Mouse (Mus musculus): Measurements from ENCODE around the gene Myo1h. TPM values are rescaled to one million over a fixed set of nuclear protein-coding genes. Genes with fewer than 3 reads are reported as not detected.

The Myo1h gene
- total RNA-seq, 2 experiments from 2014 or later = 2.0 to 3.0 TPM

DNA sequence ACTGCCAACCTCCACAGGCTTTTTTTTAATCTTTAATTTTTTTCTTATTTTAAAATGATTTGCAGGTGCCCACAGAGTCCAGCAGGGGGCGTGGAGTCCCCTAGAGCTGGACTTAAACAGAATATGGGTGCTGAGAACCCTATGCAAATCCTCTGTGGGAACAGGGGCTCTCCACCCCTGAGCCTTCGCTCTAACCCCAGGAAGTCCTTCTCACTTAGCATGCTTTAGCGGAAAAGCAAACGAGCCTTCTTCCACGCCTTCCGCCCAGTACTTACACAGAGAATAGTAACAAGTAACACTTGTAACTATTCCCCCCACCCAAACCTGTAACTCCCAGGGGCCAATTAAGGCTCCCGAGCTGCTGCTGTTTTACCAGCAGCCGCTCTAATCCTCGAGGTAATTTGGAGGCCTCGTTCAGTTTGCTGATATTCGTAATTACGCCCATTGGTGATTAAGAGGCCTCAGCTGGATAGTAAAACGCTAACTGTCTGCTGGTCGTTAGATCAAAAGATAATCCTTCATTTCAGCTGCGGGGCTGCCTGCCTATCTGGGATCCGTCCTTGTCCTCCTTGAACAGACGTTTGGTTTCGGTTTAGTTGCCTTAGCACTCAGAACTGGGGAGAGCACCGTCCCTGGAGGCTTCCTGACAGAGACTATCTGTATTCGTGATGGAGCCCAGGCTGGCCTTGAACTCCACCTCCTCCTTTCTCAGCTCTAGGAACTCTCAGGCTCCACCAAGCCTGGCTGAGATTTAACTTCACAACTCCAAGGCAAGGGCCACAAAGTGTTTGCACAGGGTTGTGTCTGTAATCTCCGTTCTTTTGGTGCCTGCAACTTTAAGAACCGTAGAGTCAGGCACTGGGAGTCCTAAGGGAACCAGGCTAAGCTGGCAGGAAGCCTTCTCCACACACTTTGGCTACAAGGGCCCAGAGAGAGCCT lies 8.0 kb downstream of the Myo1h start:
- DNase-seq = no peak

DNA sequence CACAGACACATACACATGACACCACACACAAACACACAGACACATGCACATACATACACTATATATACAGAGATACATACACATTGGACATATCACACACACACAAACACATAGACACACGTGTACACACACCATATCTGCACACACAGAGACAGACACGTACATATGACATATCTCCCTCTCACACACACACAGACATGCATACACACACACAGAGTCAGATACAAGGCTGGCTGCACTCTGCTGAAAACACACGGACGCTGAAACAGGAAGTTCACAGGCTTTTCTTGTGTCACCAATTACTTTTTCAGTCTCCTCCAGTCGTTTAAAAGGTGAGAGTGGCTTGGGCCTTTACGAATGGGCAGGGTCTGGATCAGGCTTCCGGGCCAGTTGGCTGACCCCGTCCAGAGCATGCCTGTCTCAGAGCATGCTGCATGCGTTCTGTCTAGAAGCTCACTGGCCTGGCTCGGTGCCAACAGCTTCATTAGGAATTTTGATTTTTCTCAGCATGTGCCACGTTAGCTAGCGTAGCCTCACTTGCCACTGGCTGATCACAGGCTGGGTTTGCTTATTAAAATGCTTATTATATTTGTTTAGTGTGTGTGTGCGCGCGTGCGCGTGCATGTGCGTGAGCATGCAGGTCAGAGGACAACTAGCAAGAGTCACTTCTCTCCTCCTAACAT lies 9.4 kb downstream of the Myo1h start:
- DNase-seq = no peak

DNA sequence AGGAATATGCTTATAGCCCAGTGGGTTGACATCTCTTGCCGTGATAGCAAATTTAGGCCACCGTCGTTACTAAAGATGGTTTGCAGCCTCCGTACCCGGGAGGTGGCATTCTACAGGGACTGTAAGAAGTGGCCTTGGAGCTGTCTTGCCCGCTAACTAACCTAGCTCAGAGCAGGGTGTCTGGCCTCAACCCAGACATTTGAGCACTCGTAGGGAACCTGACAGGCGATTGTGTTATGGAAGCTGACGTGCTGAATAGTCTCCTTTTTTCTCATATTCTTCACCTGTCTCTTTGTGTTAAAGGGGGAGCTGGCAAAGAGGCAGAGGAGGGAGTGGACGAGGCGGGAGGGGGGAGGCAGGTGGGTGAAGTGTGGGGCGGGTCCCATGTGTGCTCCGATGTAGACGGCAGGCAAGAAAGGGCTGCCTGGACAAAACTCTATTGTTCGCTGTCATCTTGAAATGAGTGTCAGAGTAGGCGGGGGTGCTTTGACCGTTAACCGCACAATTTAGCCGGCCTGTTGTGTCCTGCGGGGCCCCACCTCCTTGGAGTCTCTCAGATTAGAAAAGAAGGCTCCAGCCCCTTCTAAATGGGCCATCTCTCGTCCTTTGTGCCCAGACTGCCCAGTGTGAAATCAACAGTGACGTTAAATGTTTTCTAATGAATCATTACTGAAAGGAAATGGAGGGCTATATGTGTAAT lies 10.3 kb downstream of the Myo1h start:
- DNase-seq = no peak

DNA sequence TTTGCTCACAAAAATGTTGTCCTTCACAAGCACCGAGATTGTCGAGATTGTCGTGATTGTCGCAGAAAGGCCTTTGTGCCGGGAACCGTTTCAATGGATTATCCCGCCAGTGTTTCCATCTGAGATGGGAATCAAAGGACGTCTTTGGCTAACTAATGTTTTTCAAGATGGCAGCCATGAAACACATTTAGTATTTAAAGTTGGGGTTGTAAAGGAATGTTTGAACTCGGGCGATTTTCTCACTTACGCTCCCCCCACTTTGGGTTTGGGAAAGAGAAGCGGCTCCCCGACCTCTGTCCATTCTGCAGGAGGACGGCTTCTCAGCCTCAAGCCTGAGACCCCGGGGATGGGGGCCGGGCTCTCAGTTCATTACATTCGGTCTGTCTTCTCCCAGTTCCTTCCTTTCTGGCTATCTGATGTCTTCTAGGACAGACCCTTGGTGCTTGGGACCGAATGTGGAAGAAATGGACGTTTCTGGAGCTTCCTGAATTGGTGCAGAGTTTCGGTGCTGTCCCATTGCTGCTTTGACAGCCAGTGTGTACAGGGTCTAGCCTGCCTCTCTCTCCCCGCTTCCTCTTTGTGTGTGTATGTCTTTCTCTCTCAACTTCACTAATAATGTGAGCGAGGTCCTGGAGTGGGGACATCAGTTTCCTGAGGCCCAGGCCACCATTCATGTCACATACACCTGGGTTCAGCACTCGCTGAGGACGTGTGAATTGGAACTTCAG lies 11.1 kb downstream of the Myo1h start:
- DNase-seq = no peak

DNA sequence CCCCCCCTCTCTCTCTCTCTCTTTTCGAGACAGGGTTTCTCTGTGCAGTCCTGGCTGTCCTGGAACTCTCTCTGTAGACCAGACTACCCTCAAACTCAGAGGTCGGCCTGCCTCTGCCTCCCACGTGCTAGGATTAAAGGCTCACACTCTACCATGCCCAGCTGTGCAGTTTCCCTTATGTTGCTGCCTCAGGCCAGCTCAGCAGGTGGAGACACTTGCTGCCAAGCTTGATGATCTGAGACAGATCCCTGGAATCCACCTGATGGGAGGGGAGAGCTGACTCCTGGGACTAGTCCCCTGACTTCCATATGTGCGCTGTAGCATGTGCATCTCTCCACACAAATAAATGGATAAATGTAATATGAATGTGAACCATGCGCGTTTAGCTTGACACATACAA lies 14.2 kb downstream of the Myo1h start:
- DNase-seq = no peak

DNA sequence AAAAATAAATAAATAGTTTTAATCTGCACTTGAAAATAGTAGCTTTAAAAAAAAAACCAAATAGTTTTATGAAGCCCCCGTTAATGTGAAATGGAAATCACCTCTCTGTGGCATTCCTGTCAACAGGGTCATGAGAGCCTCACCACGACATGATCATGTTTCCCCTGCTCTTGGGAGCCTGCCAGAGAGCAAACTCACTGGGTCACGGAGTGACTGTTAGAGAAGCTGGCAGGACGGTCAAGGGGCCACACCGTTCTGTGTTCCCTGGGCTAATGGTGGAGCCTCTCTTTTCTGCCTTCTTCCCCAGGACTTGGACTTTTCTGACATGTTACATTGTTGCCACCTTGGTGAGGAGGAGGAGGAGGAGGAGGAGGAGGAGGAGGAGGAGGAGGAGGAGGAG lies 17.5 kb downstream of the Myo1h start:
- no peak for DNase-seq

DNA sequence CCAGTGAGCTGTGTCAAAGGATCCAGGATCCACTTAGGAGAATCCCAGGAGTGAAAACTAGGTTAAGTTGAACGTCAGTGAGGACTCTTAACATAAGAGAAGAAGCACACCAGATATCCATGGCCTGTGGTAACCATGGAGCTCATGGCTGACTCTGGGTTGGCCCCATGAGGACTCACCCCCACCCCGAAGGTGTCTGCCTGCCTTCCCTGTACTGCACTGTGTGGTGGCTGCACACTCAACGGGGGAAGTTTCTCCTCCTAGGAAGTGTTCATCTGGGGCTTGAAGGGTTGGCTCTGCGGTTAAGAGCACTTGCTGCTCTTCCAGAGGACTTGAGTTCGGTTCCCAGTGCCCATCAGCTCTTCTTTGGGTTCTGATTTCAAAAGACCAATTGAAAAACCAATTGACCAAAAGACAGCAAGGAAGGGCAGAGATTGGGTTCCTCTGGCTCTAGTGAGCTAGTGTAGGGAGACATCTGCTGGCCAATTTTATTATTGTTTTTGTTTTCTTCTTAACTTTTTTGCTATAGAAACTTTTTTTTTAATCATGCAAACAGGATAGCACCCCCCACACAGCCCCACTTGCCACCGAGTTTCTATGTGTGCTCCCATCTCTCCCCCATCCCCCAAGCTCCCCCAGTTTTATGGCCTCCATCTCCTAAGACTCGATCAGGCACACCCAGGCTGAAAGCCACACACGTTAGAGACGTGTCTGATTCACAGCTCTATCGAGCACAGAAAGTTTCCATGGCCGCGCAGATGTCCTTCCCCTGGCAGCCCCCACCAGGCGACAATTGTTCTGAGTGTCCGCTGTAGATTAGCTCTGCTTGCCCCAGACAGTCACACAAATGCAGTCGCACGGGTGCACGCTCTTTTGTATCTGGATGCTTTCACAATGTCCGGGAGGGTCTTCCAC lies 20.1 kb downstream of the Myo1h start:
- DNase-seq = no peak

DNA sequence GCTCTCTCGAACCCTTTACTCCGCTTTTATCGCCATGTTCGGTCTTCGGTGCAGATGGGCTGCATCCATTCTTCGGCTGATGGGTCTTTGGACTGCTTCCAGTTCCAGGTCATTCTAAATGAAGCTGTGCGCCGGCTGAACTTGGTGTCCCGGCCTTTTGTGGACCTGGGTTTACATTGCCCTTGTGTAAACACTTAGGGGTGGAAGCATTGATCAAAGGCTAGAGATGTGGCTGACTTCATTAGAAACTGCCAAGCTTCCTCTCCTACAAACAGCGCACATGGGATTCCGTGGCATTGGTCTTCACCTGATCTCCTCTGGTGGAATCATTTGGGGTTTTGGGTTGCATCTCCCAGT lies 20.7 kb downstream of the Myo1h start:
- DNase-seq = no peak

DNA sequence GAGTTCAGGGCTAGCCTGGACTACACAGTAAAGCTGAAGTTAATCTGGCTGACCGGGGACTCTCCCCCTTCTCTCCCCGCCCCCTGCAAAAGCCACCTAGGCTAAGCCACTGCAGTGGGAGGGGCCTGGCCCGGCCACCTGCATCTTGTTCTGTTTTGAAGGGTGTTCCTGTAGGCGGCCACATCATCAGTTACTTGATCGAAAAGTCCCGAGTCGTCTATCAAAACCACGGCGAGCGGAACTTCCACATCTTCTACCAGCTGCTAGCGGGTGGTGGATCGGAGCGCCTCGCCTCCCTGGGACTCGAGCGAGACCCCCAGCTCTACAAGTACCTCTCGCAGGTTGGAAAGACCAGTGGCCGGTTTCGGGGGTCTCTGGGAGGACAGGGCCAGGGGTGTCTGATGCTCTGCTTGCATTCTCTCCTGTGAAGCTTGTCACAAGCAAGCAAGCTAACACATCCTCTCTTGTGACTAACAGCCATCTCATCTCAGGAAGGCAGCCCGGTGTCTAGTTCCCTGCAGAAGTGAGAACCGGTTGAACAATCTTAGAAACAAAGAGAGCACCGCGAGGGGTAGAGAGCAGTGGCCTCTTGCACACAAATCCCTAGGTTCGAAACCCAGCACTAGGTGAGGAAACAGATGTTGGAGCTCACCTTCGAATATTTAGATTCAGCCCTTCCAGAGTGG lies 34.3 kb downstream of the Myo1h start:
- no peak for DNase-seq

DNA sequence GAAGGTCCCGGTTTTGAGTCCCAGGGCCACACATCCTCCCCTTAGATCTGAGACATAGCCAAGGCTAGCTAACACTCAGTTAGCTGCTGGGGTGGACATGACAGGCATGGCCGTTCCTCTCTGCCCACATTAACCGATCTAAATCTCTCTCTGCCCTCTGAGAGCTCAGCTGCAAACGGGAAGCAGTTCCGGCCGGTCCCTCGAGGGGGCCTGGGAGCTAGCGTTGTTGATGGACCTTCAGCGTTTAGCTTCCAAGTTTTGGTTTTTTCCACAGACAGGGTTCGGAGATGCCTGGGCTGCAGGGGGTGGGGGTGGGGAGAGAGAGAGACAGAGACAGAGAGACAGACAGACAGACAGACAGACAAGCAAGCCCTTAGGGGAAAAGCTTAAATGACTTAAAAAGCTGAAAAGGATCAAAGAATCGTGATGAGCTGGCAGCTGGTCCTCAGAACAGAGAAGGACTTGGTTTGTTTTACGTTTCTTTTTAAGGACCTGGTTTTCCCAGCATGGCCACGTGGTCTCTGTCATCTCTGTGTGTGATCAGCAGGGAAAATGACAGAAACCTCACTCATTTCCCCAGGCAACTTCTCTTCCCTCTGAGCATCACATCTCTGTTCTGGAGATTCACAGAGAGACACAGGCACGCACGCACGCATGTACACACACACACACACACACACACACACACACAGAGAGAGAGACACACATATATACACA lies 35.0 kb downstream of the Myo1h start:
- peak in 1 of 2 experiments; percentile 9 for DNase-seq

DNA sequence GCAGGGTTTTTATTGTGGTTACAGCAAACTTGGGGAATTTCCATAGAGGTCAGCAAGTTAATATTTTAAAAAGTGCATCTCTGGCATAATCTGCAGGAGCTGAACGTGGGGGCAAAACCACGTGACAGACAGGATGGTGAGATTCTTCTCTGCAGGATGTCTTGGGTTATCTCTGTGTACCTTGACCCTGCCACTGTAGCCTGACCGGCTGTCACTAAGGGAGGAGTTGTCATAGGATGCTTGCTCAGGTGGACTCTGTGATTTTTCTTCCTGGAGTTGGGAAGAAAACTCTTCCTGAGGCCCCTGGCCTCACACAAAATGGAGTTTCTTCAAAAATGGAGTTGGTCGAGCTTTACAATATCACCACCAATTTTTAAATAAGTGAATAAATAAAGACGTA lies 54.0 kb downstream of the Myo1h start:
- DNase-seq = no peak

DNA sequence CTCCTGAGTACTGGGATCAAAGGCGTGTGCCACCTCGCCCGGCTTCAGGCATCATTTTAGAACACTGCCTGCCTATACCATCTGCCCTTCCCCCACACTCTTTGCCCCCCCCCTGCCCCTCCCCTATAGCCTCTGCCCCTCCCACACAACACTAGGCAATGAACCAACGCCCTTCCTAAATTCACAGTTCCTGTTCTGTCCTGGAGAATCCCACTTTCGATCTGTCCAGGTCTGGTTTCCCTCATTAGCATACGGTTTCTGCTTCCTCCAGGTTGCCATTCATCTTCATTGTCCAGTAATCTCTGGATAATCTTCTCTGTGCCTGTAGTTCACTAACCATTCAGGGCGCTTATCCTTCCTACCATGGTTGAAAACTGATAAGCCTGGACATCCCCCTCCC lies 54.6 kb downstream of the Myo1h start:
- no peak for DNase-seq

DNA sequence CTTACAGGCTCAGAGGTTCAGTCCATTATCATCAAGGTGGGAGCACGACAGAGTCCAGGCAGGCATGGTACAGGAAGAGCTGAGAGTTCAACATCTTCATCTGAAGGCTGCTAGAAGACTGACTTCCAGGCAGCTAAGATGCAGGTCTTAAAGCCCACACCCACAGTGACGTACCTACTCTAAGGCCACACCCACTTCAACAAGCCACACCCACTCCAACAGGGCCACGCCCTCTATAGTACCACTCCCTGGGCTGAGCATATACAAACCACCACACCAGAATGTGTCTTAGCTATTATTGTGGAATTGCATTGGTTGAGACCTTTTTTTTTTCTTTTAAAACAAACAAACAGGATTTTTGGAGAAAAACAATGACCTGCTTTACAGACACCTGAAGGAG lies 56.6 kb downstream of the Myo1h start:
- DNase-seq = no peak

DNA sequence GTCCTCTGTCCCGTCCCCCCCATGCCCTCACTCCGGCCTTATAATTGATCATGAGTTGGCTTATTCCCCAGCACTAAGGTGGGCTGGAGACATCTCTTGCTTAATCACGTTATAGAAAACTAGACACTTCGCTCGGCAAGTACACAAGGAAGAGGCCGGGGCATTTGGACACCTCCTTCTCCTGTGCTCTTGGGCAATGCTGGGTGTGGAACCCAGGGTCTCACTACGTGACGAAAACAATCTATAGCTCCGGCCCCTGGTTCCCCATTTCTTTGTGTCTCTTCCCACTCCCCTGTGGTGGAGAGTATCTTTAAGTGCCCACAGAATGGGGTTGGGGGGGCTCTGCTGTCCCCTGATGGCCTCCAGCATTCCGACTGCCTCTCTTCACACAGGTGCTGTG lies 58.0 kb downstream of the Myo1h start:
- DNase-seq = no peak

DNA sequence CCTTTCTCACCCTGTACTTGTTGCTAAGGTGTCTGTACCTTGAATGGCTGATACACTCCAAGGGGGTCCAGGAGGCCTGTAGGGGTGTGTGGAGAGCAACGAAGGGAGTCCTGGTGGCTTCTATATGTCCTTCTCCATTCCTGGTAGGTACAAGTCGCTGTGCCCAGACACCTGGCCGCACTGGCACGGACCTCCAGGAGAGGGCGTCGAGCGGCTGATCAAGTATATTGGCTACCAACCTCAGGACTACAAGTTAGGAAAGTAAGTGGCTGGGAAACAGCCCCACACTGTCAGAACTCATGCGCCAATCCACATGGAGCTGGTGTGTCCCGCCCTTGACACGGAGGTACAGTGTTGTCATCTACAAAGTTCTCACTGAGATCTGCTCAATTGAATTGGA lies 62.5 kb downstream of the Myo1h start:
- no peak for DNase-seq

DNA sequence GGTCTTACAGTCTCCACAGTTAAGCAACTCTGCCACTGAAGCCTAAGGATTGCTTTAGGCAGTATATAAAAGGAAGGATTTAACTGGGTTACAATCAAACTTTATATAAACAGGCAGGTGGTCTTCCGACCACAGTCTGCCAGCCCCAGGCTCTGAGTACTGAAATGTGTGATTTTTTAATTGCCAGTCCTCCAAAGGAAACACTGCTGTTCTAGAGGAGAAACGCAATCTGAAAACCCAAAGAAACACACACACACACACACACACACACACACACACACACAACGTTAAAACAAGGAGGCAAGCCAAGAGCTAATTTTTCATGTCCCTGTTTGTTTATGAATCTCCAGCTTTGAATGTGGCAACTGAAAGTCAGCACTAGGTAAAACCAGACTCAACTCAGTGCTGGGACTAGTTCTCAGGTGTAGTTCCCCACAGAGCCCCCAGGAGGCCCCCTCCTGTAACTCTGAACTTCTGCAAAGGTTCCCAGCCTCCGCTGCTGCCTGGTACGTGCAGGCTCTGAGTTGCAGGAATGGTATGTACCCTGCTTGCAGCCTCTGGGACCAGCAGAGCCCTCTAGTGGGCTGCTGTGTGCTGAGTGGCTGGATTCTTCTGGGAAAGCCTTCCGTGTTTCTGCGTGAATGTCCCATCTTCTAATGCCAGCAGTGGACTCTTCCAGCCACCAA lies 67.4 kb downstream of the Myo1h start:
- peak; percentile 60 to 61 for DNase-seq

DNA sequence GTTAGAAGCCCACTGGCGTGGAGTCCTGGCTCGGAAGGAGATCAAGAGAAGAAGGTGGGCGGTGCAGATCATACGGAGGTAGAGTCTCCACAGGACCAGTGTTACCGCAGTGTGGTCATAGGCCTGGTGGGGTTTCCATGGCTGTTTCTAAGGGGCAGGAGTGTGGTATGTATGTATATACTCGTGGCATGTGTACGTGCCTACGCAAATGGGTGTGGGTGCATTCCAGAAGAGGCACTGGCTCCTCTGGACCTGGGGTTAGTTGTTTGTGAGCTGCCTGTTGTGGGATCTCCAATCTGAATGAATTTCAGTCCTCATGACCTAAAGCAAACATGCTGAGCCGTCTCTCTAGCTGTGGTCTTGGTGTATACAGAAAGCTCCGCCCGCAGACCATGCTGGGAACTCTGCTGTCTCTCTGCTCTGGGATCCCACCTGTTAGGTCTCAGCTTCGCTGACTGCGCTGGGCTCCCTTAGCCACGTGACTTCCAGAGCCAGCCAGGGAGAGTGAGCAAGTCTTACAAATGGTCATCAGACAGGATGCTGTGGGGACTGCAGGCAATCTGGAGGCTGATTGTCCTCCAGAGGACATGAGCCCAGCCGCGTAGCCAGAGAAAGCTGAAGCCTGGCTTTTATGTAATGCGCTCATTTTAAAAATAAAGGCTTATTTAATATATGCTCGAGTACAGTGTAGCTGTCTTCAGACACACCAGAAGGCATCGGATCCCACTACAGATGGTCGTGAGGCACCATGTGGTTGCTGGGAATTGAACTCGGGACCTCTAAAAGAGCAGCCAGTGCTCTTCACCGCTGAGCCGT lies 68.2 kb downstream of the Myo1h start:
- DNase-seq = peak; percentile 50 to 62

DNA sequence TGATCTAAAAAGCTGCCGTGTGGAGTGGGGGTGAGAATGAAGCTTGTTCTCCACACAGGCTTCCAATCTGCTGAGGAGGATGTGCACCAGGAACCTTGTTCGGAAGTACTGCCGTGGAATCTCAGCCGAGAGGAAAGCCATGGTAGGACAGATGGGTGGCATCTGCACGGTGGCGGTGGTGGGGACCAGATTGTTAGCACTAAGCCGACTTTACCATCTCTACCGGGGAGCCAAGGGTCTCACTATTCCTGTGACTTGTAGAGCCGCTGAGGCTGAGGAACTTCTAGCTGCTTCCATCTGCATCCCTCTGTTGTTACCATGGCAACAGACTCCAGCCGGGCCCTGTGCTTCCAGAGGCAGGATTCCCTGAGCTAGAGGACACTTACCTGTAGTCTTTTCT lies 69.9 kb downstream of the Myo1h start:
- DNase-seq = peak; percentile 55 to 62

DNA sequence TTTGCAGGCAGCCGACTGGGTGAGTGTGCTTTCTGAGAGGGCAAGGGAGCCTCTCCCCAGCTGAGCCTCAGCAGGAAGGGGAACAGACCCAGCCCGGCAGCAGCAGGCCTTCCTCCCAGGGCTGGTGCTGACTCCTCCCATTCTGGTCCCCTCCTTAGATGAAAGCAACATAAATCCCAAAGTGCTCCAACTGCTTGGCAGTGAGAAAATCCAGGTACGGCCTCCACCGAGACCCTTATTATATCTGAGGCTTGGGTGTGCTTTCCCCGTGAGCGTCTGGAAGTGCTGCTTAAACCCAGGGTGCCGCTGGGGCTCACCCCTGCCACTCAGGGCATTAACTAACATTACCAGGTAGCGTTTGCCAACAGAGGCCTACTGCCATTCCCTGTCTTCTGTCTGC lies 70.6 kb downstream of the Myo1h start:
- DNase-seq = no peak
